Mouse (Mus musculus) C2C12 (cell line): ENCODE measurements at regions not wholly inside any gene's neighbourhood (a gene's known extent, or its start where the extent isn't known, plus 50 kb on each side); places are given as distances from the start of the nearest gene placed in this dataset.
"Not testable (repeated sequence)": the region's sequence is repeated elsewhere in the genome, so short reads cannot be mapped to it uniquely, and the experiment has no call there.

Experiments used
- H3K27me3 ChIP-seq: one replicate; pipeline ENCODE4 v1.6.1; 2011; ENCODE audit not compliant: control insufficient read depth, insufficient read depth, insufficient read length
- H3K36me3 ChIP-seq: one replicate; pipeline ENCODE4 v1.6.1; 2011; ENCODE audit not compliant: control insufficient read depth, insufficient read depth
- H3K4me3 ChIP-seq: one replicate; pipeline ENCODE4 v1.5.1; 2011; ENCODE audit warnings: mild to moderate bottlenecking, control low read depth; ENCODE audit not compliant: poor library complexity, insufficient read depth, severe bottlenecking
- H3K79me2 ChIP-seq: one replicate; pipeline ENCODE4 v1.6.1; 2011; ENCODE audit not compliant: control insufficient read depth, insufficient read depth
- H3K79me3 ChIP-seq: one replicate; pipeline ENCODE4 v1.6.1; 2011; ENCODE audit warnings: low read depth, control low read depth
- H3ac ChIP-seq: one replicate; pipeline ENCODE3; 2011; ENCODE audit warnings: low read depth; ENCODE audit not compliant: control insufficient read depth, insufficient read length
- CEBPB ChIP-seq: IDR thresholded peaks from one replicate; pipeline ENCODE4 v1.6.1; 2011; ENCODE audit warnings: low read depth, mild to moderate bottlenecking, control low read depth, moderate library complexity
- CTCF ChIP-seq: IDR thresholded peaks from one replicate; pipeline ENCODE4 v1.5.1; 2011; ENCODE audit not compliant: control insufficient read depth, insufficient read depth, insufficient read length
- FOSL1 ChIP-seq: IDR thresholded peaks from one replicate; pipeline ENCODE4 v1.8.0; 2011; ENCODE audit warnings: mild to moderate bottlenecking, low read length; ENCODE audit not compliant: poor library complexity, insufficient read depth, severe bottlenecking
- MAX ChIP-seq: IDR thresholded peaks from one replicate; pipeline ENCODE4 v1.6.1; 2011; ENCODE audit warnings: mild to moderate bottlenecking, control low read depth
- MYOD1 ChIP-seq: IDR thresholded peaks from one replicate; pipeline ENCODE4 v1.6.1; 2011; ENCODE audit warnings: low read depth; ENCODE audit not compliant: control insufficient read depth, insufficient read length
- MYOG ChIP-seq: IDR thresholded peaks from one replicate; pipeline ENCODE4 v1.6.1; 2011; ENCODE audit not compliant: control insufficient read depth, insufficient read length; ENCODE audit errors: extremely low read depth
- USF1 ChIP-seq: IDR thresholded peaks from one replicate; pipeline ENCODE4 v1.6.1; 2011; ENCODE audit warnings: low read depth, mild to moderate bottlenecking, control low read depth, moderate library complexity

- no peak overlapping the region for H3K4me3 ChIP-seq
- no peaks in the 10 kb centered on the region for H3K79me3 ChIP-seq
- no peaks in the 10 kb centered on the region for H3K79me2 ChIP-seq
- no peaks in the 10 kb centered on the region for H3K36me3 ChIP-seq
- TF ChIP-seq CEBPB = no peak
- H3K27me3 ChIP-seq = no peaks in the 10 kb centered on the region
- no peak overlapping the region for H3ac ChIP-seq
Observed at GRCm38 (mm10) chr2:78548683-78549467, 319.0 kb upstream of the Ube2e3 start.

DNA sequence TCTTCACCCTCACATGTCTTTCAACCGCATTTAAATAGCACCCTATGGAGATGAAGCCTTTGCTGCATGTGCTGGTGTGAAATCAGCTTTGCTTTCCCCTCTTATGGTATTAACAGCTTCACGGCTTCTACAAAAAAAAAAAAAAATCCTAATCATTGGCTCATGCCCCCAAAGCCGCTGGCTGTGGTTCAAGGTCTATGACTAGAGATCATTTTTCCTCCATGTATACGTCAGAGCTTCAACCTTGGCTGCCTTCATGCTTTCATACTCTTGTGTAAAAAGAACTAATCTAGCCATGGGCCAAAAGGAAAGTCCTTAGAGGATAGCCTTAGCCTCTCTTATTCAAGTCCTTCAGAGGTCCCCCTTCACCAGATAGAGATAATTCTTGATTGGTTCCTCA, 320.6 kb upstream of the Ube2e3 start:
- H3K4me3 ChIP-seq = no peak overlapping the region
- no peak overlapping the region for H3ac ChIP-seq
- no peak for TF ChIP-seq USF1
- TF ChIP-seq CTCF = no peak
- TF ChIP-seq MAX = no peak
- TF ChIP-seq CEBPB = no peak
- TF ChIP-seq MYOD1 = no peak
- TF ChIP-seq MYOG = no peak
- no peaks in the 10 kb centered on the region for H3K79me3 ChIP-seq
- H3K36me3 ChIP-seq = no peaks in the 10 kb centered on the region
- no peaks in the 10 kb centered on the region for H3K27me3 ChIP-seq
- no peaks in the 10 kb centered on the region for H3K79me2 ChIP-seq

- Histone ChIP-seq H3ac (no peak overlapping the region), H3K79me3 (no peaks in the 10 kb centered on the region), H3K4me3 (no peak overlapping the region), H3K79me2 (no peaks in the 10 kb centered on the region), H3K27me3 (no peaks in the 10 kb centered on the region), H3K36me3 (no peaks in the 10 kb centered on the region)
- TF ChIP-seq MYOG (no peak), MYOD1 (no peak), USF1 (no peak), FOSL1 (no peak), CEBPB (no peak), CTCF (no peak), MAX (no peak)
Observed at GRCm38 (mm10) chr2:78540422-78540821, 327.5 kb upstream of the Ube2e3 start.

DNA sequence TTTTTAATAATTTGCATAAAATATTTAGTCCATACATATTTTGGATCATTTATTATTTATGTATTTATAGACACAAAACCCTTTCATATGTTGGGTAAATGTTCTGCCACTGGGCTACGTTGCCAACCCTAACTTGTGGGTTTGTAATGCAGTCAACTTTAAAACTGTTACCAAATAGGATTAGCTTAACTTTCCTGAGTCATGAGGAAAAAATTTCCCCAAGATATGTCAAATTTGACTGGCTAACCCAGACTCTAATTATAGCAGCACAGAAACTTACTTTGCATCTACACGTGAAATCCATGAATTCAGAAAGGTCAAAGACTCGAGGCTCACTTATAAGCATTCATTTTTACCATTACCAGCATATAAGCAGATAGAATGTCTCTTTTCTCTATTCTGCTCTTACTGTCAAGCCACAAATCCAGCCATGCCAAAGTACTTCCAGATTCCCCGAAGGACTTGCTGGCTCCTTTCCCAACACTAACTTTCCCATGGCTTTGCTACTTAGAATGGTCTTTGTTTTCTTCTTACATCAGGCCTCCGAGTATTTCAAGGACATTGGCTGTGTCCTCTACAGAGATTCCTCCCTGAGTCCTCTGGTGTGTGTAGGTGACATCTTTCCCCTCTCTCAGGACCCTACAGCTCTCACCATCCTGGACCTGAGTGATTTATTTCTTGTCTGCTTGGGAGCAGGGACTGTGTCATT, 328.2 kb upstream of the Ube2e3 start:
- TF ChIP-seq MYOG (no peak), FOSL1 (no peak), USF1 (no peak), CEBPB (no peak)
- Histone ChIP-seq H3K79me3 (no peaks in the 10 kb centered on the region), H3K79me2 (no peaks in the 10 kb centered on the region), H3K36me3 (no peaks in the 10 kb centered on the region), H3K4me3 (no peak overlapping the region), H3K27me3 (no peaks in the 10 kb centered on the region), H3ac (no peak overlapping the region)

GRCm38 (mm10) chr2:78537574-78537973, 330.4 kb upstream of the Ube2e3 start:
- Histone ChIP-seq H3K79me3 (no peaks in the 10 kb centered on the region), H3ac (no peak overlapping the region), H3K36me3 (no peaks in the 10 kb centered on the region), H3K79me2 (no peaks in the 10 kb centered on the region), H3K4me3 (no peak overlapping the region), H3K27me3 (no peaks in the 10 kb centered on the region)
- TF ChIP-seq USF1 (no peak), CTCF (no peak), MYOD1 (no peak), MAX (no peak), CEBPB (no peak), FOSL1 (no peak), MYOG (no peak)

DNA sequence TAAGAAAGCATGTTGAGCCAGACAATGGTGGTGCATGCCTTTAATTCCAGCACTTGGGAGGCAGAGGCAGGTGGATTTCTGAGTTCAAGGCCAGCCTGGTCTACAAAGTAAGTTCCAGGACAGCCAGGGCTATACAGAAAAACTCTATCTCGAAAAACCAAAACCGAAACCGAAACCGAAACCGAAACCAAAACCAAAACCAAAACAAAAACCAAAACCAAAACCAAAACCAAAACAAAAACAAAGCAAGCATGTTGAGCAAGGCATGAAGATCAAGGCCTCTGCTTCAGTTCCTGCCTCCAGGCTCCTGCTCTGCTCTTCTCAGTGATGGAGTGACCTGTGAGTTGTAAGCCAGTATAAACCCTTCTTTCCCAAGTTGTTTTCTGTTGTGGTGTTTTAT, 334.0 kb upstream of the Ube2e3 start:
- not testable (repeated sequence) for H3K79me2 ChIP-seq, H3ac ChIP-seq

More for the DNA sequence above, 334.0 kb upstream of the Ube2e3 start:
- H3K36me3 ChIP-seq, H3K4me3 ChIP-seq, H3K27me3 ChIP-seq, H3K79me3 ChIP-seq: not testable (repeated sequence)
